Mouse (Mus musculus): ENCODE results near the gene Dcaf6. TPM values are rescaled to one million over a fixed set of nuclear protein-coding genes. Genes with fewer than 3 reads are reported as not detected.

Gene Dcaf6
- total RNA-seq, 2 experiments from 2014 or later = 95.2 to 98.5 TPM

- DNase-seq (ENCODE audit: low spot score in 2 of 2) = no peak
- intact Hi-C loops (cut with DNase I) = no loop called here
These were observed 21.8 kb downstream of the Dcaf6 start for GRCm38 (mm10) chr1:165438289-165439021.

- intact Hi-C loops (cut with DNase I) = no loop called here
- no peak for DNase-seq (ENCODE audit: low spot score in 2 of 2)
These were observed 27.4 kb downstream of the Dcaf6 start for GRCm38 (mm10) chr1:165432883-165433282.

- intact Hi-C loops (cut with DNase I) = no loop called here
- no peak for DNase-seq (ENCODE audit: low spot score in 2 of 2)
These were observed 34.0 kb downstream of the Dcaf6 start for GRCm38 (mm10) chr1:165426254-165426653.

GRCm38 (mm10) chr1:165421357-165421915, 38.8 kb downstream of the Dcaf6 start:
- DNase-seq (ENCODE audit: low spot score in 2 of 2) = no peak
- intact Hi-C loops (cut with DNase I) = loop anchor here (2.0 kb wide), 1 partner anchor 41 kb away; no protein-coding TSS in a partner anchor

GRCm38 (mm10) chr1:165396401-165396805, 63.9 kb downstream of the Dcaf6 start:
- intact Hi-C loops (cut with DNase I) = no loop called here
- DNase-seq (ENCODE audit: low spot score in 2 of 2) = no peak

- intact Hi-C loops (cut with DNase I) = no loop called here
- DNase-seq (ENCODE audit: low spot score in 2 of 2) = no peak
These were observed 64.3 kb downstream of the Dcaf6 start for GRCm38 (mm10) chr1:165395940-165396339.

GRCm38 (mm10) chr1:165394836-165395235, 65.4 kb downstream of the Dcaf6 start:
- DNase-seq (ENCODE audit: low spot score in 2 of 2) = no peak
- intact Hi-C loops (cut with DNase I) = no loop called here

GRCm38 (mm10) chr1:165393033-165393432, 67.2 kb downstream of the Dcaf6 start:
- no peak for DNase-seq (ENCODE audit: low spot score in 2 of 2)
- intact Hi-C loops (cut with DNase I) = no loop called here

- peak; percentile 11 to 25 for DNase-seq (ENCODE audit: low spot score in 2 of 2)
- intact Hi-C loops (cut with DNase I) = no loop called here
These were observed 71.6 kb downstream of the Dcaf6 start for GRCm38 (mm10) chr1:165388716-165389115.

GRCm38 (mm10) chr1:165386525-165386923, 73.8 kb downstream of the Dcaf6 start:
- intact Hi-C loops (cut with DNase I) = no loop called here
- DNase-seq (ENCODE audit: low spot score in 2 of 2) = no peak

- no peak for DNase-seq (ENCODE audit: low spot score in 2 of 2)
These were observed 74.3 kb downstream of the Dcaf6 start for GRCm38 (mm10) chr1:165385810-165386524.

GRCm38 (mm10) chr1:165373839-165374238, 86.4 kb downstream of the Dcaf6 start:
- no peak for DNase-seq (ENCODE audit: low spot score in 2 of 2)
- intact Hi-C loops (cut with DNase I) = no loop called here

More at GRCm38 (mm10) chr1:165385810-165386524, 74.3 kb downstream of the Dcaf6 start:
- intact Hi-C loops (cut with DNase I) = no loop called here

GRCm38 (mm10) chr1:165370990-165371389, 89.3 kb downstream of the Dcaf6 start:
- no peak for DNase-seq (ENCODE audit: low spot score in 2 of 2)
- intact Hi-C loops (cut with DNase I) = no loop called here

GRCm38 (mm10) chr1:165365057-165365456, 95.2 kb downstream of the Dcaf6 start:
- intact Hi-C loops (cut with DNase I) = no loop called here
- no peak for DNase-seq (ENCODE audit: low spot score in 2 of 2)

GRCm38 (mm10) chr1:165363271-165363670, 97.0 kb downstream of the Dcaf6 start:
- no peak for DNase-seq (ENCODE audit: low spot score in 2 of 2)
- intact Hi-C loops (cut with DNase I) = no loop called here

GRCm38 (mm10) chr1:165356347-165356746, 103.9 kb downstream of the Dcaf6 start:
- DNase-seq (ENCODE audit: low spot score in 2 of 2) = no peak

GRCm38 (mm10) chr1:165348627-165349026, 111.6 kb downstream of the Dcaf6 start:
- intact Hi-C loops (cut with DNase I) = no loop called here

More at GRCm38 (mm10) chr1:165356347-165356746, 103.9 kb downstream of the Dcaf6 start:
- intact Hi-C loops (cut with DNase I) = no loop called here

GRCm38 (mm10) chr1:165344453-165344852, 115.8 kb downstream of the Dcaf6 start:
- intact Hi-C loops (cut with DNase I) = no loop called here
- DNase-seq (ENCODE audit: low spot score in 2 of 2) = peak in 1 of 2 experiments; percentile 41

More at GRCm38 (mm10) chr1:165348627-165349026, 111.6 kb downstream of the Dcaf6 start:
- no peak for DNase-seq (ENCODE audit: low spot score in 2 of 2)

GRCm38 (mm10) chr1:165342126-165342525, 118.1 kb downstream of the Dcaf6 start:
- DNase-seq (ENCODE audit: low spot score in 2 of 2) = peak in 1 of 2 experiments; percentile 37
- intact Hi-C loops (cut with DNase I) = no loop called here

GRCm38 (mm10) chr1:165332797-165333196, 127.5 kb downstream of the Dcaf6 start:
- intact Hi-C loops (cut with DNase I) = no loop called here

More at GRCm38 (mm10) chr1:165332797-165333196, 127.5 kb downstream of the Dcaf6 start:
- DNase-seq (ENCODE audit: low spot score in 2 of 2) = no peak

Measured in left cerebral cortex, postnatal 14 days (tissue).